Mouse (Mus musculus) liver, postnatal 0 days (tissue): ENCODE data around the gene Reep1.

Experiments
- CTCF ChIP-seq: sonication (generic); IDR thresholded peaks from 2 replicates; pipeline ENCODE4 v1.5.1; 2016; ENCODE audit warnings: antibody characterized with exemption, low read depth
- EP300 ChIP-seq: IDR thresholded peaks from 2 replicates; pipeline ENCODE4 v1.6.1; 2016; ENCODE audit warnings: antibody characterized with exemption, low read depth, mild to moderate bottlenecking

GRCm38 (mm10) chr6:71734910-71735599, 27.7 kb downstream of the Reep1 start:
- no peak for TF ChIP-seq CTCF
- TF ChIP-seq EP300 = no peak
